Comparison of ENCODE assay signal across 25 mouse cellular contexts in genomic region chr3:89359630-89360029, GRCm38 (mm10). TPM values are rescaled to one million over a fixed set of nuclear protein-coding genes. Genes with fewer than 3 reads are reported as not detected.
DNase-seq lines count a peak whose midpoint lies in the region; ATAC-seq and TF ChIP-seq lines count a peak whose summit lies in the region.
"Had no signal": no experiment of that assay in that cellular context is flagged by ENCODE, and none has a peak within 500 bp of the region (broad histone marks: within the 10 kb centered on the region; RNA-seq: fewer than 3 reads in every experiment).

No protein-coding gene starts in this region.

- no peaks in the 10 kb centered on the region for H3K36me3 ChIP-seq in stomach, postnatal 0 days (ENCODE audit: control insufficient read depth, insufficient read depth, low read length)
- H3K36me3 ChIP-seq: heart, embryonic 13.5 days; limb, embryonic 15.5 days; liver, embryonic 15.5 days; midbrain, embryonic 15.5 days had no signal

- TF ChIP-seq POLR2A in brain, embryonic 14.5 days (IDR thresholded peaks at IDR 0.05; ENCODE audit: borderline replicate concordance, extremely low read depth, insufficient read depth, insufficient read length, poor library complexity, severe bottlenecking): no peak

- H3K27me3 ChIP-seq in stomach, postnatal 0 days (ENCODE audit: control insufficient read depth, insufficient read depth, low read length): no peaks in the 10 kb centered on the region
- H3K27me3 ChIP-seq: limb, embryonic 15.5 days; midbrain, embryonic 15.5 days had no signal

- H3K9ac ChIP-seq in stomach, postnatal 0 days (ENCODE audit: low read length): no peak overlapping the region
- H3K9ac ChIP-seq: forebrain, postnatal 0 days; heart, embryonic 13.5 days; limb, embryonic 15.5 days; liver, embryonic 15.5 days; midbrain, embryonic 15.5 days had no signal

- WGBS in stomach, postnatal 0 days: 37% methylated on average over 6 of the region's 6 CpGs

- H3K4me2 ChIP-seq in stomach, postnatal 0 days (replicated peaks; ENCODE audit: low read depth): no peak overlapping the region
- H3K4me2 ChIP-seq: heart, embryonic 13.5 days; limb, embryonic 15.5 days; liver, embryonic 15.5 days; midbrain, embryonic 15.5 days had no signal

- TF ChIP-seq EP300 in stomach, postnatal 0 days (optimal IDR thresholded peaks at IDR 0.05): no peak

- TF ChIP-seq CTCF in brain, embryonic 14.5 days (IDR thresholded peaks at IDR 0.05; ENCODE audit: borderline replicate concordance, extremely low read depth, insufficient read depth, insufficient read length): no peak
- TF ChIP-seq CTCF in stomach, postnatal 0 days (IDR thresholded peaks at IDR 0.05; ENCODE audit: low read depth): no peak

- ATAC-seq in stomach, postnatal 0 days (ENCODE audit: low FRiP score, low TSS enrichment): peak; percentile 60
- ATAC-seq: CD4-positive, CD25-positive, alpha-beta regulatory T cell, adult 4 months; forebrain, postnatal 0 days; midbrain, embryonic 15.5 days had no signal

- no peaks in the 10 kb centered on the region for H3K4me1 ChIP-seq in stomach, postnatal 0 days (replicated peaks; ENCODE audit: control insufficient read depth, insufficient read depth)
- H3K4me1 ChIP-seq: liver, embryonic 15.5 days had no signal

- DNase-seq in lung, postnatal 10 days: peak; percentile 30
- no peak for DNase-seq in lung, postnatal 36 days
- peak; percentile 59 for DNase-seq in NIH3T3 (ENCODE audit: low read depth)
- DNase-seq in brain, embryonic 14.5 days (ENCODE audit: low read depth): peak; percentile 7
- no peak for DNase-seq in stomach, postnatal 0 days (ENCODE audit: low spot score)
- DNase-seq in right cerebral cortex, postnatal 4 days: no peak
- no peak for DNase-seq in right cerebral cortex, postnatal 36 days (ENCODE audit: low spot score in 2 of 2)
- DNase-seq: adrenal gland, adult 8-10 months; cerebellum, adult 11-12 months; cerebellum, postnatal 25 days; embryo, embryonic 11 days; forebrain, postnatal 0 days; gastrocnemius, adult 2 months; heart, adult 18-20 months; kidney, adult 2 months; kidney, postnatal 10 days; lung, postnatal 14 days; right cerebral cortex, postnatal 14 days; thymus, postnatal 25 days had no signal

- H3K4me3 ChIP-seq in stomach, postnatal 0 days (ENCODE audit: low read depth, low read length): no peak overlapping the region
- H3K4me3 ChIP-seq: gastrocnemius, adult 2 months; heart, embryonic 13.5 days; limb, embryonic 15.5 days; liver, embryonic 15.5 days; midbrain, embryonic 15.5 days had no signal

- no peaks in the 10 kb centered on the region for H3K9me3 ChIP-seq in stomach, postnatal 0 days (ENCODE audit: control insufficient read depth, low read length)
- H3K9me3 ChIP-seq: heart, embryonic 13.5 days; limb, embryonic 15.5 days; liver, embryonic 15.5 days; midbrain, embryonic 15.5 days had no signal

- no peak overlapping the region for H3K27ac ChIP-seq in stomach, postnatal 0 days (replicated peaks)
- H3K27ac ChIP-seq: gastrocnemius, adult 2 months; heart, embryonic 13.5 days; limb, embryonic 15.5 days; liver, embryonic 15.5 days; midbrain, embryonic 15.5 days had no signal

RNA-seq across cellular contexts. Expression of gene Dcst2, which starts 2.1 kb away (rescaled TPM):
- 0.38 and 0.57 TPM in 2 replicates for polyA plus RNA-seq in brain, embryonic 14.5 days (2012; rRNA removed)
- 0.33 and 0.41 TPM in 2 replicates for polyA plus RNA-seq in stomach, postnatal 0 days (2015; fragmentation: Nextera tagmentation; extraction: Ambion mirVana)
- polyA plus RNA-seq: embryonic facial prominence, embryonic 14.5 days; heart, embryonic 13.5 days had no signal

RNA-seq across cellular contexts. Expression of gene Dcst1, which starts 5.4 kb away (rescaled TPM):
- 0.04 TPM in 1 of 2 replicates, not detected in the other for polyA plus RNA-seq in brain, embryonic 14.5 days (2012; rRNA removed)
- polyA plus RNA-seq in stomach, postnatal 0 days (2015; fragmentation: Nextera tagmentation; extraction: Ambion mirVana): 0.29 and 0.36 TPM in 2 replicates
- polyA plus RNA-seq: liver, embryonic 15.5 days had no signal

RNA-seq across cellular contexts. Expression of gene Adam15, which starts 9.8 kb away (rescaled TPM):
- 63.6 and 75.5 TPM in 2 replicates for polyA plus RNA-seq in brain, embryonic 14.5 days (2012; rRNA removed)
- 43.0 and 44.8 TPM in 2 replicates for polyA plus RNA-seq in stomach, postnatal 0 days (2015; fragmentation: Nextera tagmentation; extraction: Ambion mirVana)

RNA-seq across cellular contexts. Expression of gene Efna4, which starts 21.8 kb away (rescaled TPM):
- polyA plus RNA-seq in brain, embryonic 14.5 days (2012; rRNA removed): 12.6 and 22.9 TPM in 2 replicates
- polyA plus RNA-seq in stomach, postnatal 0 days (2015; fragmentation: Nextera tagmentation; extraction: Ambion mirVana): 8.9 and 11.7 TPM in 2 replicates
- polyA plus RNA-seq: CD4-positive, CD25-positive, alpha-beta regulatory T cell, adult 4 months had no signal

RNA-seq across cellular contexts. Expression of gene Zbtb7b, which starts 34.9 kb away (rescaled TPM):
- 2.4 and 2.8 TPM in 2 replicates for polyA plus RNA-seq in brain, embryonic 14.5 days (2012; rRNA removed)
- 7.9 and 9.1 TPM in 2 replicates for polyA plus RNA-seq in stomach, postnatal 0 days (2015; fragmentation: Nextera tagmentation; extraction: Ambion mirVana)

Comparison
In these comparisons a context has a peak if more than half of its experiments do, and no peak if none do; other contexts are left out.
1. DNase-seq: peak in lung, postnatal 10 days (single experiment), NIH3T3 (single experiment) and brain, embryonic 14.5 days (single experiment); none in lung, postnatal 36 days (single experiment), stomach, postnatal 0 days (single experiment), right cerebral cortex, postnatal 4 days (single experiment) and right cerebral cortex, postnatal 36 days (0 of 2).